Mouse (Mus musculus) CD4-positive, CD25-positive, alpha-beta regulatory T cell, adult 2 months (primary cell): ENCODE results near the gene Ugt2b37.
"Not testable (repeated sequence)": the region's sequence is repeated elsewhere in the genome, so short reads cannot be mapped to it uniquely, and the experiment has no call there.

ENCODE experiments used
- DNase-seq: peaks from one replicate; pipeline ENCODE4 v3.0.0-alpha.2; 2012; ENCODE audit warnings: low read depth, low spot score

Ugt2b37 gene

DNA sequence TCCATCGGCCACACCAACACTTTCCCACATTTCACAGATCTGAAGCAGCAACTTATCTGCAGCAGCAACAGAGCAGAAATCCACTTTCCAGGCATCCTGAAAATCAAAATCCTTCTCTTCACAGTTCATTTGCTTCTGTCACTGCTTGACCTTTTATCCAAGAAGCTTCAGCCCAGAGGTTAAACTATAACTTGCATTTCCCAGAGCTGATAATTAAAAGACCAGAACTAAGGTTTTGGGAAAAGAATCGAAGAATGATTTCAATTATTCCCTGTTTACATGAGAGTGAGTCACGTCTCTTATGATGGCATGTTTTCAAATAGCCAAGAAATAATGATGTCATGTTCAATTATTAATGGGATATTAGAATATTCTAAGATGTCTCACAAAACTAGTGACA lies at the start of gene Ugt2b37:
Ugt2b37 (minus strand) TSS at position 129 of the 400 bp plus-strand sequence.
- not testable (repeated sequence) for DNase-seq

DNA sequence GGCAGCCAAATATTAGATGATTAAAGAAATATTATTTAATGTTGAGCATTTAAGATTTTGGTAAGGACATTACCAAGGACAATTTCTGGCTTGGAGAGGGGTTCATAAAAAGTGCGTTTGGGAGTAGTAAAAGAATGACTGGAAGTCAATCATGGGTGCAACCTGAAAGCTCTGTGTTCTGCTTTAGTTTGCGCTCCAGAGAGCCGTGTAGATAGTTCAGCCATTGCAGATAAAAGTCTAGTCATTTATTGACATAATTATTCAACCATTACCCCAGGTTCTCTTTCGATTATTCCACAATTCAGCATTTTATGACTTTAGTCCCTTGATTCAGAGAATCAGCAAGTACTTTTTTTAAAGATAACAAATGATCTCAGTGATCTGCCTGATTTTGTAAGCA lies 31.6 kb upstream of the Ugt2b37 start:
- DNase-seq: not testable (repeated sequence)

DNA sequence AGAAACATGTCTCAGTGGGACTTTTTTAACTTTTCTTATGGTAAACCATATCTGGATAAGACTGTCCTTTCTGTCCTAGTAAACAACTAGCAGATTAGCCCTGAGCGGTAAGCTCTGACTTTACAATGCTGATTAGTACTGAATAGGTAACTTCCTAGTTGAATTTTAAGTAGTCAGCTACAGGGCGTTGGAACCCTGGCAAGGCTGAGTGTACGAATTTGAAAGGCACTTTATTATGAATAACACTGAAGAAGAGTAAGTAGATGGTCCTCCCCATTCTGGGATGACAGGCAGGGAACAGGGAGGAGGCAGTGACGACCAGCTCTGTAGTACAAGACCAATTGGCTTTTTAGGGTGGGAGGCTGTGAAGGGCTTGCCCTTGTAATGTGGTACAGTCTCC lies 21.4 kb upstream of the Ugt2b37 start:
- not testable (repeated sequence) for DNase-seq

DNA sequence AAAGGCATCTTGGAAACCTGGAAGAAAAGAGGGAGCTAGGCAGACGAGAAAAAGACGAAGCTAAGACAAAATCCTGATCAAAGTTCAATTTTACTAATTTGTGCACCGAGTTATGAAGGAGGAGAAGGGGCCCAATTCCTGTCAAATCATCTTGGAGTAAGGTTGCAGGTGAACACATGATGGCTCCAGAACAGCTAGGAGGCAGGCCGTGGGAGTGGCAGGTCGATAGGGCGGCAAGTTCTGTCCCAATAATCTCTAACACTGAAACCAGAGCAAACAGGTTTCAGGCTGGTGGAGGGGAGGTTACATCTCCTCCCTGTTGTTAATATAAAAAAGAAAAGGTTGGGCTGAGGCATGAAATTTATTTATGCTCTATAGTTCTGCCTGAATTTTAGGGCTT lies 21.0 kb upstream of the Ugt2b37 start:
- DNase-seq: no peak

DNA sequence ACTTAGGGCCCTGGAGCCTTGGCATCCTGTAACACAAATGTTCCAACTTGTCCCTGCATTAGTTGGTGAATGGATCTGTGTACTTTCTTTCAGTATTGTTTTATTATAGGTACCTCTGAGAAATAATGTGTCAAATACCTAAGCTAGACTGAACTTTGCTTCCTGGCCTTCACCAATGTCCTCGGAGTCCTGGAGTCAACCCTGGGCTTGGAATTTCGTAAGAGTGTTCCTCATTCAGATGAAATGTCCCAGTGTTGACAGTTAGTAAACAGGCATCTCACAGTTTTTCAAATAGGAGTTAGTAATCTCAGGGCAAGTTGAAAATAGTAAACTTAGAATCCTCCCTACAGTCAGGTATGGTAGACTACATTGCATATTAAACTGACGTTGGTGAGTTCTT lies 1.2 kb upstream of the Ugt2b37 start:
- no peak for DNase-seq

DNA sequence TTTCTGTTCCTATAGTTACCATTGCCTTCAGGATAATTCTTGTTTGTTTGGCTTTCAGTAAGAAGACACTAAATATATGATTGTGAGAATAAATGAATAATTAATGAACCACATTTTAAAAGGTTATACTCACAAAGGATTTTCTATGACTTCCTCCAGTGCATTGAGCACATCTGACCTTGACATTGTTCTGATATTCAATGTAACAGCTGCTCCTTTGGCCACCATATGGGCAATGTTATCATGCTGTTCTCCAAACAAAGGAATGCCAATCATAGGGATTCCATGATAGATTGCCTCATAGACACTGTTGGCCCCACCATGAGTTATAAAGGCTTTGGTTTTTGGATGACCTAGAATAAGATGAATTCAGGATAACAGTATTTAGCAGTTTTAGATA lies 12.5 kb downstream of the Ugt2b37 start:
- not testable (repeated sequence) for DNase-seq

DNA sequence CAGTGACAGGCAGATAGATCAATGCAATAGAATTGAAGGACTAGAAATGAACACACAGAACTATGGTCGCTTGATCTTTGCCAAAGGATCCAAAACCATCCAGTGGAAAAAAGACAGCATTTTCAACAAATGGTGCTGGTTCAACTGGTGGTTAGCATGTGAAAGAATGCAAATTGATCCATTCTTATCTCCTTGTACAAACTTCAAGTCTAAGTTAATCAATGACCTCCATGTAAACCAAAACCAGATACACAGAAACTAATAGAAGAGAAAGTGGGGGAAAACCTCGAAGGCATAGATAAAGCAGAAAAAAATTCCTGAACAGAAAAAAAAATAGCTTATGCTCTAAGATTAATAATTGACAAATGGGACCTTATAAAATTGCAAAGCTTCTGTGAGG lies 58.2 kb downstream of the Ugt2b37 start:
- DNase-seq: not testable (repeated sequence)
